In the genomic region with DNA sequence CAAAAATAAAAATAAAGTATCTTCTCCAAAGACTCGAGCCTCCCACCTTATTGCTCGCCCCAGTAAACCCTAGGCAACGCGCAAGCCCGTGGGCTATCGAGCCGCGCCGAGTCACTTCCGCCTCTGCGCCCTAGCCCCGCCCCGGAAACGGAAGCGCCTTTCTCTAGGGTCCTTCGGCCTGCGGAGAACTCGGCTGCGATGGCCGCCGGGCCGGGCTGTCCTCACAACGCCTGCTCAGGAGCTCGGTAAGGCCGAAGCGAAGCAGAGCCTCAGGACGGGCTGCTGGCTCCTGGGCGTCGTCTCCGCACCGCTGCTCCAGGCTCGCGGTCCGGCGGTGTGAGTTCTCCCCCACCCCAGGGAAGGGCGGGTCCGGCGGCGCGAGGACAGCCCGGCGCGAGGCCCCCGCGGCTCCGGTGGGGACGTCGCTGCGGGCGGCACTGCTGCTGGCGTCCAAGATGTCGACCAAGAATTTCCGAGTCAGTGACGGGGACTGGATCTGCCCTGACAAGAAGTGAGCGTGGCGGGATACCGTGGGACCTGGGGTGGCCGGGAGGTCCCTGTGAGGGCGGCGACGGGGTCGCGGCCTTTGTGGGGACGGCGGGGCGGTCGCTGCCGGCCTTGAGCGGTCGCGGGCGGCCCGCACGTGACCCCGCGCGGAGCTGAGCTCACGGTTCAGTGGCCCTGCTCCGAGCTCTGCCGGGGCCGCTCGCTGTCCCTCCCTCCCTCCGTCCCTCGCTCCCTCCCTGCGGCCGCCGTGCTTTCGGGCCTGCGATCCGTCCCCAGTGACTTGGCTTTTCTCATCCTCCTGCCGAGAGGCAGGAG, we compare ENCODE assay signal across 8 mouse cellular contexts. TPM values are rescaled to one million over a fixed set of nuclear protein-coding genes. Genes with fewer than 3 reads are reported as not detected.
DNase-seq lines count a peak whose midpoint lies in the region; ATAC-seq lines count a peak whose summit lies in the region.

Gene Zranb2 (plus strand): TSS at position 197 of the 822 bp plus-strand sequence.

- peak; percentile 90 to 92 for DNase-seq in CD8-positive naive resting alpha-beta T cell, adult 2 months (ENCODE audit: low read depth in 2 of 2, low spot score in 2 of 2)
- DNase-seq in c-Kit-negative CD71-positive TER-119-positive erythroid progenitor cells, embryonic 14.5 days (ENCODE audit: low read depth, low spot score): peak; percentile 83
- DNase-seq in fibroblast of lung, adult 2 months (ENCODE audit: low read depth): peak; percentile 65
- peak; percentile 97 for DNase-seq in kidney, postnatal 10 days
- peak; percentile 96 for DNase-seq in naive thymus-derived CD4-positive, alpha-beta T cell, adult 2 months (ENCODE audit: low read depth)
- peak; percentile 94 for DNase-seq in splenic B cell, adult 2 months (ENCODE audit: low read depth, low spot score)

- peak within 1 kb of the TSS; percentile 86 for H3K4me2 ChIP-seq in heart, embryonic 13.5 days
- peak within 1 kb of the TSS; percentile 72 for H3K4me2 ChIP-seq in liver, embryonic 12.5 days

- H3K9me3 ChIP-seq in heart, embryonic 13.5 days: 0 out of 2 replicates have a peak, but pooled peaks cover 3% of the 10 kb centered on the region
- H3K9me3 ChIP-seq in liver, embryonic 12.5 days (replicated peaks): peaks cover 6% of the 10 kb centered on the region; the same call in 1 of the 2 replicates

- peak within 1 kb of the TSS; percentile 88 for H3K4me3 ChIP-seq in heart, embryonic 13.5 days
- peak within 1 kb of the TSS; percentile 87 for H3K4me3 ChIP-seq in liver, embryonic 12.5 days

- peak within 1 kb of the TSS; percentile 96 for H3K9ac ChIP-seq in heart, embryonic 13.5 days
- H3K9ac ChIP-seq in liver, embryonic 12.5 days: peak within 1 kb of the TSS; percentile 91

- peaks cover 26% of the 10 kb centered on the region for H3K36me3 ChIP-seq in heart, embryonic 13.5 days
- H3K36me3 ChIP-seq in liver, embryonic 12.5 days: peaks cover 28% of the 10 kb centered on the region
- H3K36me3 ChIP-seq in splenic B cell, adult 2 months (ENCODE audit: control insufficient read depth, insufficient read depth, low read length, poor library complexity, severe bottlenecking): peaks cover 3% of the 10 kb centered on the region

- WGBS in heart, embryonic 13.5 days: under 1% methylated on average over 90 of the region's 91 CpGs
- under 1% methylated on average over 73 of the region's 91 CpGs for WGBS in liver, embryonic 12.5 days (ENCODE audit: insufficient replicate concordance)

- H3K27ac ChIP-seq in heart, embryonic 13.5 days (replicated peaks): peak within 1 kb of the TSS; percentile 94
- H3K27ac ChIP-seq in liver, embryonic 12.5 days: peak within 1 kb of the TSS; percentile 94

- peaks cover 14% of the 10 kb centered on the region for H3K4me1 ChIP-seq in heart, embryonic 13.5 days
- peaks cover 16% of the 10 kb centered on the region for H3K4me1 ChIP-seq in liver, embryonic 12.5 days

- peaks cover 42% of the 10 kb centered on the region for H3K27me3 ChIP-seq in heart, embryonic 13.5 days (replicated peaks)
- H3K27me3 ChIP-seq in liver, embryonic 12.5 days (replicated peaks): peaks cover 31% of the 10 kb centered on the region
- no peaks in the 10 kb centered on the region for H3K27me3 ChIP-seq in splenic B cell, adult 2 months (ENCODE audit: control insufficient read depth, insufficient read depth, low read length, poor library complexity, severe bottlenecking)

- ATAC-seq in heart, embryonic 13.5 days (ENCODE audit: extremely low read depth, insufficient number of reproducible peaks, low FRiP score, low TSS enrichment): peak; percentile 90
- peak; percentile 88 for ATAC-seq in liver, embryonic 12.5 days

RNA-seq across cellular contexts. Expression of gene Zranb2, which starts in this region (rescaled TPM):
- polyA plus RNA-seq in heart, embryonic 13.5 days (2015; fragmentation: Nextera tagmentation; extraction: Ambion mirVana): 70.3 and 74.9 TPM in 2 replicates
- 73.1 and 74.8 TPM in 2 replicates for polyA plus RNA-seq in liver, embryonic 12.5 days (2016; fragmentation: Nextera tagmentation; extraction: Ambion mirVana)

Comparison
In these comparisons a context has a peak if more than half of its experiments do, and no peak if none do; other contexts are left out.
1. Peak in every context shown above with its lines: DNase-seq, ATAC-seq, H3K4me3 ChIP-seq and H3K27ac ChIP-seq.